Mouse (Mus musculus) embryo, embryonic 9.5 days (tissue): ENCODE measurements at regions not wholly inside any gene's neighbourhood (a gene's known extent, or its start where the extent isn't known, plus 50 kb on each side); places are given as distances from the start of the nearest gene placed in this dataset.

Experiments
- DNase-seq: peaks from one replicate; pipeline ENCODE4 v3.0.0-alpha.2; 2017; ENCODE audit errors: extremely low spot score

DNA sequence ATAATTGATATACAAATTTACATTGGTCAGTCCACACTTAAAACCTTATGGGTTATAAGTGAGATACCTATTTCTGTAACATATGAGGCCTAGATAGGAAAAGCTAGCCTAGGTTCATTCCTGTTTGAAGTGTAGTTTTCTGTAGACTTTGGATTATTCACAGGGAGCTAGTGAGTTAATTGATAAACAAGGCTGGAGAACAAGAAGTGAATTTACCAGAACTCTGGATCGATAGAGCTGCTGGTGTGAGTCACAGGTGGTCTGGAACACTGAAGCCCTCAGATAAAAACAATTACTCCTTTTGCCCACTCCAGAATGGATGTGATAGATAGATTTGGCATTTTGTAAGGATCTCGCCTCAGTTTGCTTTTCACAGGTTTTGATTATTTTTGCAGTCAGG is 62.0 kb upstream of the Rtl1 start:
- DNase-seq = no peak

DNA sequence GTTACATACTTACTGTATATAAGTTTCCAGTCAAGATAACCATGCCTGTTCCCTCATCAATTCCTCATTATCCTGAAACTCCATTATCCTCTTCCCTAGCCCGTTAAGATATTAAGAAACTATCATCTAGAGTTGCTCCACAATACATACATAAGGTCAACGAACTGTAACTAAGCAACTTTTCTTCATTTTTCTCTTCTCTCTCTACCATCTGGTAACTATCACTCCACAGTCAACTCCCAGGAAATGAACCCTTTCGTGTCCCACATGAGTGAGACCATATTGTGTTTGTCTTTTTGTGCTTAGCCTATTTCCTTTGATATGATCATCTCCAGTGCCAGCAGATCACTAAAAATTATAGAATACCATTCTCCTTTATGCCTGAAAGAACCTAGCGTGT is 74.6 kb upstream of the Rtl1 start:
- no peak for DNase-seq

DNA sequence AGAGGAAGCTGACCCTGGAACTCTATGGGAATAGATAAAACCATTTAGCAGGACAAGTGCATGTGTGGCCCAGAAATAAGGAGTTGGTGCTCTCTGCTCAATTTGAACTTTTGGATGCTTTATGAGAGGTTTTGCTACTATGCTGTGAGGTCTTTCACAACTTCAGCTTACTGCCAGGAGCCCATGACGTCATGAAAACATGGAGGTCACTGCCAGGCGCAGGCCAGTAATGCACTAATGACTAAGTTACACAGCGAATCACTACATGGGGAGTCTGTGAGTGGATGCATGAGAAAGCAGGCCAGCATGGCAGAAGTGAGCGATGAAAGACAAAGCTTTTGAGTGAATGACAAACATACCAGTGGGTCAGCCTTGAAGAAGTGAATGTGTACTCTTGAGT is 93.9 kb upstream of the Rtl1 start:
- DNase-seq = no peak

DNA sequence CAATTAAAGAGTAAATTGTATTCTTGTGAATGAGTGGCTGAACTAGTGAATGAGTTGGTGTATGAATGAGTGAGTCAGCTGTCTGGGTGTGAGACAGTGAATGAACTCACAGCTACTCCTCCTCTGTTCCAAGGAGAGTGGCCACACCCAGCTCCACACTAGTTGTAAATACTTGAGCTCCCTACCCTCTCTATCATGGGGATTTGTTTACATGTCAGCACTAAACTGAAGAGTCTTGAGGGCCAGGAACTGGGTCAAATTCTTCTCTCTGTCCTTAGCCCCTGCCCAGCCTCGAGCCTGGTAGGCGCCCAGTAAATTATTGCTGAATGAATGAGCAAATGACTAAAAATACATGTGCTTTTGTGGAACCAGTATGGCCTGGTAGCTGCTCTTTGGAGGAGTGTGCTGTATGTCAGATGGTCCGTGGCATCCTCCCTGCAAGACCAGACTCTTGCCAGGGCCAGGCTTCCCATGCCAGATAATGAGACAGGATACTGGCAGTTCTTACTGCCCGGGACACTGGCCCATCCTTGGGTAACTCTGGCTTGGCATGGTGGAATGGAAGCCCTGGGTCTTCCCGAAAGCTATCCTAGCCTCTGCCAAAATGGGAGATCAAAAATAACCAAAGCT is 94.8 kb upstream of the Rtl1 start:
- DNase-seq = no peak

DNA sequence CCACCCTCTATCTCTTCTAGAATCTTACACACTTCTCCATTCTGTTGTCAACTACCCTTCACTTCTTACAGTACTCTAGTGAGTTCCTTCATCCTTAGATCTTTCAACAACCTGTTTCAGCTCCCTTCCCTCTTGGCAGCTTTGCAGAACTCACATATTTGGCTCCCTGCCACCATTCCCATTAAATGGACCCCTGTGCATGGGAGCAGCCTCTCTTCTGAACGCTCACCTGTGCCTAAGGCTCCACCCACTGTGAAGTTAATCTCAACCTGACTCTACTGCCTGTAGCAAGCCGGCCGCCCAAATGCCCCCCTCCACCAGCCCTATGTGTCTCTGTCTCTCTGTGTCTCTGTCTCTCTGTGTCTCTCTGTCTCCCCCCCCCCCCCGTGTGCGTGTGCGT is 106.7 kb upstream of the Rtl1 start:
- no peak for DNase-seq

DNA sequence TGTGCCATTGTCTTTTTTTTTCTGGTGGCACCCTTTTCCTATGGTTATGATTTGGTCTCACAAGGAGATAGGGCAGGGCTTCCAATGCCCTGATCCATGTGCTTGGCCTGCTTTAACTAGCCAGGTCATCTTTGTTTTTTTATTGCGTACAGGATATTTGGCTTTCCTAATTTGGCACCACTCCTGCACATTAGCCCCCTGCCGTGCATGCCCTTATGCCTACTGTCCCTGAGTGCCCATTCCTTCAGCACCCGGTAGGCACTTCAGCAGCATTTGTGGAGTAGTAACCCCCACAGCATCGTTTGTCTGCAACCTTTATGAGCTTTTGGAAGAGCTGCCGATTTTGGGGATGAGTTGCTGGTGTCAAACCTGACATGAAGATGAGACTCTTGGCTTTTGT is 109.5 kb upstream of the Rtl1 start:
- DNase-seq = no peak

DNA sequence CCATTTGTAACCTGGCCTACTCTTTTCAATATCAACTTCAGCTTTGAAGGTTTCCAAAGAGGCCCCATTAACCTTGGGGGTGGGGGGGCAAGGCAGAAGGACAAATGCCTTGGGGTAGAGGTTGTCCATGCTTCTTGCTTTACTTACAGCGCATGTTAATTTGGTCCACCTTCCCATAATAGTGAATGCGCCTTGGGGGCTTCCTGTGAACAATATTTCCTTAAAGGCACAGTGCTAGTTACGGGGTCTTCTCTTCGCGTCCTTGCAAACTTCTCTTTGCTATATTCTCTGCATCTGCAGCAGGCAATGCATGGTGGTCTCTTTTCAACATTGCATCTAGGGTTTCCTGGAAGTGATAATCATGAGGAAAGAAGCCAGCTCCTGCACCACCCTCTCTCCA is 111.3 kb upstream of the Rtl1 start:
- DNase-seq = no peak

DNA sequence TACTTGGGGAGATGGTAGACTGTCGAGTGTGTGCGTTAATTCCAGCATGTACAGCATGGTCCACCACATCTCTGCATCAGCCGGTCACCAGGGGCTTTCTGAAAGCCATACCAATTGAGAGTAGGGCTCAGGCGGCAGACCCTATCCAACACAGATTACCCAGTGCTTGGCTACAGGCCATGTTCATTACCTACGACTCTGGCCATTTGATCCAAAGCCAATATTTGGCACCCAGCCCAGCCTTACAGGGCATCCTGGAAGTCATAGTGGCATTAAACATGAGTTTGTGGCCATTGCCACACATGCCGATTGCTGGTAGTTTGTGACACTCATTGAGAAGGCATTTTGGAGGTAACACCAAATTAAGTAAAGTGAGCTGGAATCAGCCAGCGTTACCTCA is 111.8 kb upstream of the Rtl1 start:
- DNase-seq = no peak

DNA sequence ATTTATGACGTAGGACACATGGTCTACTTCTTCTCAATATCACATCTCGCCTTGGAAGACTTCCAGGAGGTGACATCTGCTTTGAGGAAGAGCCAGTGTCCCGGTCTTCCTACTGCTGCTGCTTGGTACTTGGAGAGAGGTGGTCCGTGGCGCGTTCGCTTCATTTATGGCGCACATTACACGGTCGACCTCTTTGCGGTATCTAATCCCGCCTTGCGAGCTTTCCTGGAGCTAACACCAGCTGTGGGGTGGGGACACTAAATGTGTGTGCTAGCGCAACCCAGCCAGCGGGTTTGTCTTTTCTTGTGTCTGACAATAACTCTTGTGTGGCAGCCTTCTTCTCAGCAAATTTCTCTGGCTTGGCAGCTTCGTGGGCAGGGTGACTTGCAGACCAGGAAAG is 112.3 kb upstream of the Rtl1 start:
- no peak for DNase-seq

DNA sequence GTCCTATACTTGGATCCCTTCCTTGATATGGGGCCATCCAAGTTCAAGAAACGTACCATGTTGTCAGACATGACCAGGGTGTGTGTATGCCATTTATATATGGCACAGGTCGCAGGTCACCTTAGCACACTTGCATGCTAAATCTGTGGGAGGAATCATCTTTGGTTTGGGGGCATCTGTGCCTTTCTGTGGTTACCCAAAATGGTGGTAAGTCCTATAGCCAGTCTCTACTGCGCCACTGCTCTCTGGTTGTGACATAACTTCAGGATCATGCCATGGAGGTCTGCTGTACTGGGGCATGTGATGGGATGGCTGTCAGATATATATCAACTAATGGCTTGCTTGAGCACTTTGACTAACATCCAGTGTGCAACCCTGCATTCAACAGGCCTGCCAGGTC is 112.9 kb upstream of the Rtl1 start:
- DNase-seq = no peak

DNA sequence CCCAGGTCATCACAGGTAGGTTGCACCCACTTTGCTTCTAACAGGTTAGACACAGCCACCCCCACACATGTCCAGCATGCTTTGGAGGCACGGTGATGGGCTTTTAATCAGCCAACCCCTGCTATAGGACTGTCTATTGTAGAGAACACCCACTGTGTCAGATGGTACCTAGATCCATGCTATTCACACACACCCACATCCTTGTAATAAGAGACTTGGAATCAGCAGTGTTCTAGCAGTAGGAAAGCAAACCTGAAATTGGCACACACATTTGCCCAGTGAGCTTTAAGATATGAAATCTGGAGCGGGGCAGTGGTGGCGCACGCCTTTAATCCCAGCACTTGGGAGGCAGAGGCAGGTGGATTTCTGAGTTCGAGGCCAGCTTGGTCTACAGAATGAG is 113.9 kb upstream of the Rtl1 start:
- no peak for DNase-seq

DNA sequence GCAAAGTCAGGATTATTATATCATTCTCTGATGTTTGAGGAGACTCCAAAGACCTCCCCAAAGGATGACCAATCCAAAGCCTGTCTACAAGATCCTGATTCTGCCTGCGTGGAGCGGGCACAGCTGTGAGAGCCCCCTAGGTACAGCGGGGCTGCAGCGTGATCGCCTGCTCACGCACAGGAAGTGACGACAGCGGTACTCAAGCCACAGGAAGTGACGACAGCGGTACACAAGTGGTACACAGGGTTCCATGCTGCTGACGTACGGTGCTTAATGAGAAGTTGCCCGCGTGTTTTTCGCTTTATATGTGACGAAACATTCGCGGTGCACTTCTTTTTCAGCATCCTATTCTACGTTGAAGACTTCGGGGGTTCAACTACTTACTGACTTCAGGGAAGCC is 116.9 kb upstream of the Rtl1 start:
- no peak for DNase-seq

DNA sequence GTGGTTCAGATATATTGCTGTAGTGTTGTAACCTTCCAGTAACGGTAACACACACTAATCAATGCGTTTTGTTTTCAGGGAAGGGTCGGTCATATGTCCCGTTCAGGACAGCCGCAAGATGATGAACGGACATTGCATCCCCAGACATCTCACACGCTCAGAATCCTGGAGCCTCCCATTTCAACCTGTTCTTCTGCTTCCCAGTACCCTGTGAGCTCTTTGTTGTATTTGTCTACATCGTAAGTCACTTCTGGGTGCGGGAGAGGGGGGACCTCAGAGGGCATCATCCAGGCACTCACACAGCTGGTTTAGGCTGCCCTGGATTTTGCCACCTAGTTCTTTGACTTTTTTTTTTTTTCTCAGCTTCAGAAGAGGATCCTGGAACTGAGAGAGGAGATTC is 117.9 kb upstream of the Rtl1 start:
- no peak for DNase-seq

DNA sequence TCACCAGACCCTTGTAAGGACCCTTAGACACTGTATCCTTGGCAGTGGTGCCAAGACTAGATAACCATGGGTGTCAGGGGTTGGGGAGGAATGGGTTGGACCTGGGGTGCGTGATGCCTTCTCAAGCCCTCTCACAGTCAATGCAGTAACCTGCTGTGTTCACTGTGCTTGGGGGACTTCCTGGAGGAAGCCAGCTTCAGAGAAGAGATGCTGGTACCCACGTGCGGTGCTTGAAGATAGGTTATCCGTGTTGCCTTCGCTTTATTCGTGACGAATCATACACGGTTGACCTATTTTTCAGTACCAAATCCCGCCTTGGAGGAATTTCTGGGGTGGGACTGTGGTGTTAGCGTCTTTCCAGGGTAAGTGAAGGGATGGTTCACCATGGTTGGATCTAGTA is 138.1 kb upstream of the Rtl1 start:
- DNase-seq = no peak

DNA sequence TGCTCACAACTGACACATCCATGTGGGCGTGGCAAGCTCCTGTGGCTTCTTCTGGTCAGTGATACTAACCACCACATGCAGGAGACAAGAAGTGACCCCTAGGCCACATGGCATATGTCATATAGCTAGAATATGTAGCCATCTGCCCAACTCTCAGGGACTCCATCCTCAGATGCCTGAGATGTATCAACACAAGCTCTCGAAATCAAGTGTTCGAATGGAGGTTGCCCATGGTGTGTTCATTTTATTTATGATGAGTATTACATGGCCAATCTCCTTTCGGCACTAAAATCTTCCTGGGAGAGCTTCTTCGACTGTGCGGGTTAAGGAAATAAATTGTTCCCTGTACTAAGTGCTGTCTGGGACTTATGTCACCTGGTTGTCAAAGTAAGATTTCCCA is 138.8 kb upstream of the Rtl1 start:
- DNase-seq = no peak

DNA sequence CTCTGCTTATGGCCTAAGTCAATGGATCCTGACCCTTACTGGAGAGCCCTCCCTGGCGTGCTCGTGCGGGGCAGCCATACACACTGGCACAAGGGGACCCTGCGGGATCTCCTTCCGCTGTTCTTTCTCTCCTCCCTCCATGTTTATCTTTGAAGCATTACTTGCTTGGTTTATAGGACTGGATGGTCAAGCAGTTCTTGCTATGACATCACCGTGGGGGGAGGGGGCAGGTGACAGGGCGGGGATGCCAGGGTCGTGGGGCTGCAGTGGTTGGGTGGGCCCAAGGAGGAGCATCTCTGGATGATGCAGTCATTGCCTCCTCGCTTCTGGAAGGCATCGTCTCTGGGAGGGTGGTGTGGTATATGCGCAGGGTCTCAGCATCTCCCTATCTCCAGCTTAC is 142.4 kb upstream of the Rtl1 start:
- no peak for DNase-seq

DNA sequence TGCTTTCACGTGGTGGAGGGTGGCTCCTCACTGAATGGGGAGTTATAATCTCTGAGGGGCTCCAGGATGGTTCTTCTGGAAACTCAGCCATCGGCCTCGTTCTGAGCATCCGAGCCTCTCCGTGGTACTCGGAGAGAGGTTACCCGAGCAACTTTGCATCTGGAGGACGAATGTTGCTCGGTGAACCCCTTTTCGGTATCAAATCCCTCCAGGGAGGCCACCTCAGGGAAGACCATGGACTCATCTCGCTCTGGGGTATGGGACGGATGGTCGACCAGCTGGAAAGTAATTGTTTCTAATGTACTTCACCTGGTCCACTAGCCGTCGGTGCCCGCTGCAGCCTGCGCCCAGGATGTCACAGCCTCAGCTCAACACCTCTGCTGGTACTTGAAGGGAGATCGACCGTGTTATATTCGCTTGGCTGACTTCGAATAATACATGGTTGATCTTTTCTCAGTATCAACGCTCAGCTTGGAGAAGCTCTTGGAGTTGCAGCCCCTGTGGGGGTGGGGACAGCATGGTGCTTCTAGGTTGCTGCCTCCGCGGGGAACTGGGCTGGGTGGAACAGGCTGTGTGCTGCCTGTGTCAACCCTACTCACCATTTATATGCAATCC is 143.0 kb upstream of the Rtl1 start:
- DNase-seq = no peak

DNA sequence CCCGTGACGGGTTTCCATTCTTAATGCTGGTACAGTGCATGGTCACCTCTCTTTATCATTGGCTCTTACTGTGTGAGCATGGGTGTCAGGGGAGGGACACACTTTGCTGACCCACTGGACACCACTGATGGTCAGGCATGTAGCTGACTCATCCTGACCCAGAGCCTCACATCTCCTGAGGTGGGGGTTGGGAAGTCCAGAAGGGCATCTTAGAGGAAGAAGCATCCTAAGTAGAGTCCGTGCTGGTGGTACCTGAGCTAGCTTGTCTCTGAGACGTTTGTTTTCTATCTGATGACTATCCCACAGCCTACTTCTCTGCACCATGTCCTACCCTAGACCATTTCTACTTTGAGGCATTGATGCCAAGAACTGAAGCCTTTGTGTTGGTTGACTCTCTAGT is 144.1 kb upstream of the Rtl1 start:
- DNase-seq = no peak

DNA sequence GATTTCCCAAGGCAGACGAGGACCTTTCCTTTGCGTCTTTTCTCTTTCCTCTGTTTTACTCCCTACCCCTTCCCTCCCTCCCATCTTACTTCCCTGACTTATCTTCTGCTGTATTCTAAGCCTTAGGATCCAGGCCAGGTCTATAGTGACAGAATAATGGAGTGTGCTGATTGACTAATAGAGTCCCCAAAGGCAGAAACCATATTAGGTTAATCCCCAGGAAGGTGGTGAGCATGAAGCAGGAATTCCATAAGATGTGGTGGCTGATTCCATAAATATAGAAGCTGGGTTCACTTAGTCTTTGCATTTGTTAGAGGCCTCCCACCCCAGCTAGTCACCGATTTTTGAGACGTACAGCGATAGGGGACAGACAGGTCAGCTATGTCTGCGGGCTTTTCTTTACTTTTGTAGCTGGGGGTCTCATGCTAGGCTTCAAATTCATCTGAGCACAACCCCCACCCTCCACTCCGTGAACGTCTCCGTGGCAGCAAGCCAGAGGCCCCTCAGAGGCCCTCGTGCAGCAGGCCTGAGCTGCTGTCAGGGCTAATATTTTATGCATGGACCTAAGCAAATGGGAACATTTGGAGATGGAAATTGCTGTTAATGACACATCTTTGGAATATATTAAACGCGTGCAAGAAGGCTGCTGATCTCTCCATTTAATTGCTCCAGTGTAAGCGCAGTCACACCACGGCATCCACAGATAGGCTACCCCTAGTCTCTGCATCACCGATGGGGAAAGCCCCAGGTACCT is 145.8 kb upstream of the Rtl1 start:
- no peak for DNase-seq

DNA sequence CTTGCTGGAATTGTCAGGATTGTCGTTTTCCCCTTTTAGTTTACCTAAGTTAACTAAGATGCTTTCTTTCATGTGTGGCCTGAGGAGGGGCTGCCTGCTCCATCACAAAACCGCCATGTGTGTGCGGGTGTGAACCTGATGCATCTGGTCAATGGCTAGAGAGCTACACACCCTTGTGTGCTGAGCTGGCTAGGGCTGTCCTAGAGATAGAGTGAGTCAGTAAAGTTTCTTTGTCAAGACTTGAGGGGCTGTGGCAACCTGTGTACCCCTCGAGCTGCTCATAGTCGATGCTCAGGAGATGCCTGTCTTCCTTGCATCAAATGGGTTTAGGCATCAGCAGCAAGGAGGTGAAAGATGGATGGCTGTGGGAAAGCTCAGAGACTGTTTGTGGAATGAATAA is 147.1 kb upstream of the Rtl1 start:
- no peak for DNase-seq

DNA sequence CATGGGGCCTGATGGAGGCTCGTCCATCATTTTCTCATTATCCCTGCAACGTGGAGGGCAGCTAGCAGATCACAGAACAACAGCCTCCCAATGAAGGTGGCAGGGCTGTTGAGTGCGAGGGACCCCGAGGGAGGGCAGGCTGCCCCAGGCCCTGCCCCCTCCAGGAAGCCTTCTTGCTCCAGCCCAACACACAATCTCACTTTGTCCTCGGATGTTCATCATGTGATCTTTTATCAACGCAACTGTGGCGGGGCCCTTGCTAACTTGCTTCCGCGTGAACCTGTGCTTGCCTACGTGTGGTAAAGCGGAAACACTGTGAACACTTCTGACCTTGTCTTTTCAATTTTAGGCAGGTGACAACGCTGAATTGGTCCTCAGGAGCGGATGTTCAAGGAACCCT is 147.6 kb upstream of the Rtl1 start:
- no peak for DNase-seq

DNA sequence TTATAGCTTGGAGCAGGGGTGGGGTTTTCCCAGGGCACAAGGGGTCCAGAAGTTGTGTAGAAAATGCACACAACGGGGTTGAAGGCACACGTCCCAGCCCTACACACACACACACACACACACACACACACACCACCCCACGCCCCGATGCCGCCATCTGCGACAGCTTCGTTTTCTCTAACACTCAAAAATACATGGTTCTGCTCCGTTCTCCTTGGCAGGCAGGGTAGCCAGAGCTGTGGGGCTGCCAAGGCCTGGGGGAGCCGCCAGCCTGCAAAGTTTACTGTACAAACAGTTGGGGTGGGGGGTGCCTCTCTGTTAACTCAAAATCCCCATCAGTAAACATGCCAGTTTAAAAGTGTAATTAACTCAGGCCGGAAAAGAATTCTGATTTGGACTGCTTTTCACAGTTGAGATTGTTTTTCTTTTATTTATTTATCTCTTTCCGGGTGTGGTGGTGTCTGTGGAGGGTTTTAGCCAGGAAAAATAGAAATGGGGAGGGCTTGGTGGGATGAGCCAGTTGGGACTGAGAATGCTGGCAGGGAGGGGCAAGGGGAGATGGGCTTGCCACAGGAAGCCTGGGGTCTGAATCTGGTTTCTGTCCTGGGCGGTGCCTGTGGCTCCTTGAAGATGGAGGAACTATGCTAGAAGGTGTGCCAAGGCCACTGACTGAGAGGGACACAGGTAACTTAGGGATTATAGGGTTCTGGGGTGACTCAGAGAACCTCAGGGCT is 148.4 kb upstream of the Rtl1 start:
- DNase-seq = no peak

DNA sequence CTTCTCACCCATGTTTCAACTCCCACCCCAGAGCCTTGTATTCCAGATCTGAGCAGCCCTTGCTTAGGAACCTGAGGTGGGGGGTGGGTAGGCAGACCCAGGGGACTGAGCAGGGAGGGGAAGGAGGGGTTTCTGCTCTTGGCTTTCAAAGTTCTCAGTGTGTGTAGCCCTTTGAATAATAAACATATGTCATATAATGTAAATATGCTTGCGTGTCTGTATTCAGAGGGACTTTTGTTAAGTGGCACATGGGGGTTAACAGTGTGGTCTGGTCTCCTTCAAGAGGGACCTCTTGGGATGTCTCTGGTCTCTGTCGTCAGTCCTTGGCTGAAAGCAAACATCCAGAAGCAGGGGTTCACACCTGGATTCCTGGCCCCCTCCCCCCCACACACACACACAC is 149.1 kb upstream of the Rtl1 start:
- DNase-seq = no peak
